Mouse (Mus musculus) liver, postnatal 0 days (tissue): ENCODE results near the gene Sipa1l1. TPM values are rescaled to one million over a fixed set of nuclear protein-coding genes. Genes with fewer than 3 reads are reported as not detected.

Experiments used
- ATAC-seq: fragments of 200-750 bp; cut with Nextera tagmentation; 2 replicates; pipeline ENCODE4 v1.8.0; 2017; ENCODE audit warnings: mild to moderate bottlenecking, moderate library complexity
- DNase-seq: peaks from one replicate; pipeline ENCODE4 v3.0.0-alpha.2; 2016
- H3K27ac ChIP-seq: fragments of 300-500 bp; sonication (generic); 2 replicates; pipeline ENCODE4 v1.5.1; 2014; ENCODE audit warnings: antibody characterized with exemption, moderate library complexity, mild to moderate bottlenecking, low read depth
- H3K27me3 ChIP-seq: fragments of 300-500 bp; sonication (generic); 2 replicates; pipeline ENCODE4 v1.6.1; 2014; ENCODE audit warnings: low read length, control low read depth, mixed read lengths; ENCODE audit not compliant: insufficient read depth
- H3K36me3 ChIP-seq: fragments of 300-500 bp; sonication (generic); replicated peaks from 2 replicates; pipeline ENCODE4 v1.6.1; 2014; ENCODE audit warnings: mild to moderate bottlenecking, control low read depth, low read length, moderate library complexity, mixed read lengths; ENCODE audit not compliant: insufficient read depth
- H3K4me1 ChIP-seq: fragments of 300-500 bp; sonication (generic); 2 replicates; pipeline ENCODE4 v1.6.1; 2014; ENCODE audit warnings: antibody characterized with exemption, mild to moderate bottlenecking, control low read depth; ENCODE audit not compliant: insufficient read depth
- H3K4me2 ChIP-seq: fragments of 300-500 bp; sonication (generic); 2 replicates; pipeline ENCODE4 v1.6.1; 2014; ENCODE audit warnings: low read depth, mild to moderate bottlenecking, low read length, moderate library complexity, mixed read lengths
- H3K4me3 ChIP-seq: fragments of 300-500 bp; sonication (generic); 2 replicates; pipeline ENCODE4 v1.5.1; 2014; ENCODE audit warnings: low read depth, low read length
- H3K9ac ChIP-seq: fragments of 300-500 bp; sonication (generic); replicated peaks from 2 replicates; pipeline ENCODE4 v1.6.1; 2014; ENCODE audit warnings: mild to moderate bottlenecking, moderate library complexity
- H3K9me3 ChIP-seq: fragments of 300-500 bp; sonication (generic); 2 replicates; pipeline ENCODE4 v1.6.1; 2016; ENCODE audit warnings: mild to moderate bottlenecking, control low read depth, low read length, mixed read lengths
- CTCF ChIP-seq: sonication (generic); IDR thresholded peaks from 2 replicates; pipeline ENCODE4 v1.5.1; 2016; ENCODE audit warnings: antibody characterized with exemption, low read depth
- EP300 ChIP-seq: IDR thresholded peaks from 2 replicates; pipeline ENCODE4 v1.6.1; 2016; ENCODE audit warnings: antibody characterized with exemption, low read depth, mild to moderate bottlenecking
- WGBS: fragments of 180-500 bp; shearing (Covaris S2); extraction: QIAGEN DNeasy Blood & Tissue Kit; methylation state at CpG from one replicate; pipeline ENCODE4 v1.1.7; 2014; ENCODE audit not compliant: insufficient replicate concordance; 5-methylcytosine and 5-hydroxymethylcytosine counted together
- polyA plus RNA-seq: library from polyadenylated mRNA; unstranded; fragments of >200 nt; fragmentation: Nextera tagmentation; extraction: Ambion mirVana; gene quantifications from 2 replicates; pipeline ENCODE4 v1.2.1, GENCODE M21; 2015

The Sipa1l1 gene
- polyA plus RNA-seq, 1 experiment from 2014 or later = 3.2 TPM

- ATAC-seq = no peak
- H3K4me3 ChIP-seq = no peak overlapping the region
- peaks cover 28% of the 10 kb centered on the region for H3K4me1 ChIP-seq
- no peak overlapping the region for H3K9ac ChIP-seq
- H3K27ac ChIP-seq = no peak overlapping the region; the same call in 1 of the 2 replicates
- H3K27me3 ChIP-seq = no peaks in the 10 kb centered on the region
- WGBS = 48% methylated on average over 7 of the region's 7 CpGs
- H3K36me3 ChIP-seq = no peaks in the 10 kb centered on the region
- no peak overlapping the region for H3K4me2 ChIP-seq
- DNase-seq = no peak
- no peak for TF ChIP-seq EP300
- TF ChIP-seq CTCF = no peak
- no peaks in the 10 kb centered on the region for H3K9me3 ChIP-seq
Measured at GRCm38 (mm10) chr12:82187178-82187839, 18.2 kb downstream of the Sipa1l1 start.

- H3K4me2 ChIP-seq = no peak overlapping the region
- H3K4me3 ChIP-seq = no peak overlapping the region
- no peak for ATAC-seq
- no peaks in the 10 kb centered on the region for H3K36me3 ChIP-seq
- no peak overlapping the region for H3K9ac ChIP-seq
- H3K4me1 ChIP-seq = peaks cover 35% of the 10 kb centered on the region
- H3K27me3 ChIP-seq = no peaks in the 10 kb centered on the region
- H3K27ac ChIP-seq = no peak overlapping the region
- 51% methylated on average over 9 of the region's 9 CpGs for WGBS
- no peaks in the 10 kb centered on the region for H3K9me3 ChIP-seq
- no peak for DNase-seq
- TF ChIP-seq EP300 = no peak
- 0 out of 2 replicates have a peak, but pooled peaks have one; percentile 12 for TF ChIP-seq CTCF
Measured at GRCm38 (mm10) chr12:82188321-82189075, 19.4 kb downstream of the Sipa1l1 start.

GRCm38 (mm10) chr12:82189076-82189675 is 20.1 kb downstream of the Sipa1l1 start:
- 46% methylated on average over 6 of the region's 6 CpGs for WGBS
- Histone ChIP-seq H3K9ac (no peak overlapping the region; the same call in 1 of the 2 replicates), H3K27ac (no peak overlapping the region), H3K27me3 (no peaks in the 10 kb centered on the region), H3K9me3 (no peaks in the 10 kb centered on the region), H3K4me2 (no peak overlapping the region), H3K36me3 (no peaks in the 10 kb centered on the region), H3K4me1 (peaks cover 35% of the 10 kb centered on the region), H3K4me3 (no peak overlapping the region)
- DNase-seq (no peak), ATAC-seq (no peak)
- TF ChIP-seq EP300 (no peak), CTCF (no peak)

- H3K27me3 ChIP-seq = no peaks in the 10 kb centered on the region
- ATAC-seq = peak; percentile 29; the same call in 1 of the 2 replicates
- 44% methylated on average over 16 of the region's 16 CpGs for WGBS
- no peaks in the 10 kb centered on the region for H3K9me3 ChIP-seq
- peaks cover 35% of the 10 kb centered on the region for H3K4me1 ChIP-seq
- TF ChIP-seq CTCF (no peak), EP300 (peak; percentile 57)
- H3K36me3 ChIP-seq = no peaks in the 10 kb centered on the region
- no peak overlapping the region for H3K4me3 ChIP-seq
- H3K4me2 ChIP-seq = peak overlapping the region; percentile 23
- H3K27ac ChIP-seq = peak overlapping the region; percentile 13; the same call in 1 of the 2 replicates
- no peak overlapping the region for H3K9ac ChIP-seq
- DNase-seq = peak; percentile 28
Measured at GRCm38 (mm10) chr12:82189715-82190581, 20.8 kb downstream of the Sipa1l1 start.

- Histone ChIP-seq H3K27me3 (no peaks in the 10 kb centered on the region), H3K27ac (0 out of 2 replicates have a peak overlapping the region, but pooled peaks have one; percentile 22), H3K9ac (no peak overlapping the region), H3K9me3 (no peaks in the 10 kb centered on the region), H3K4me3 (no peak overlapping the region), H3K4me2 (no peak overlapping the region), H3K36me3 (no peaks in the 10 kb centered on the region), H3K4me1 (peaks cover 35% of the 10 kb centered on the region)
- 78% methylated on average over 16 of the region's 16 CpGs for WGBS
- DNase-seq (no peak), ATAC-seq (no peak)
- no peak for TF ChIP-seq EP300
- no peak for TF ChIP-seq CTCF
Measured at GRCm38 (mm10) chr12:82190582-82190965, 21.5 kb downstream of the Sipa1l1 start.
